Mouse (Mus musculus): ENCODE measurements at regions not wholly inside any gene's neighbourhood (a gene's known extent, or its start where the extent isn't known, plus 50 kb on each side); places are given as distances from the start of the nearest gene placed in this dataset.

- 77% methylated on average over 2 of the region's 2 CpGs for WGBS
- H3K4me3 ChIP-seq (replicated peaks; ENCODE audit: low read length): no peak overlapping the region
- no peaks in the 10 kb centered on the region for H3K9me3 ChIP-seq (ENCODE audit: control insufficient read depth, low read length)
- no peaks in the 10 kb centered on the region for H3K27me3 ChIP-seq (ENCODE audit: control insufficient read depth, insufficient read depth, low read length)
- H3K27ac ChIP-seq: no peak overlapping the region
- DNase-seq (ENCODE audit: low spot score) (no peak), ATAC-seq (ENCODE audit: low FRiP score) (no peak)
- H3K4me2 ChIP-seq (replicated peaks): no peak overlapping the region
- H3K36me3 ChIP-seq (replicated peaks; ENCODE audit: control insufficient read depth, insufficient read depth): no peaks in the 10 kb centered on the region
- H3K9ac ChIP-seq: no peak overlapping the region
- H3K4me1 ChIP-seq (replicated peaks; ENCODE audit: control insufficient read depth, insufficient read depth, low read length): no peaks in the 10 kb centered on the region
These were observed 249.1 kb downstream of the Lmx1a start for GRCm38 (mm10) chr1:167938176-167938575.

- H3K36me3 ChIP-seq (replicated peaks; ENCODE audit: control insufficient read depth, insufficient read depth): no peaks in the 10 kb centered on the region
- H3K27ac ChIP-seq: no peak overlapping the region
- ATAC-seq (ENCODE audit: low FRiP score): no peak
- no peaks in the 10 kb centered on the region for H3K9me3 ChIP-seq (ENCODE audit: control insufficient read depth, low read length)
- no peak overlapping the region for H3K9ac ChIP-seq
- DNase-seq (ENCODE audit: low spot score): peak; percentile 86
- no peak overlapping the region for H3K4me3 ChIP-seq (replicated peaks; ENCODE audit: low read length)
- 0 out of 2 replicates have a peak overlapping the region, but pooled peaks have one; percentile 16 for H3K4me2 ChIP-seq (replicated peaks)
- no peaks in the 10 kb centered on the region for H3K27me3 ChIP-seq (ENCODE audit: control insufficient read depth, insufficient read depth, low read length)
- WGBS: 27% methylated on average over 8 of the region's 8 CpGs
- no peaks in the 10 kb centered on the region for H3K4me1 ChIP-seq (replicated peaks; ENCODE audit: control insufficient read depth, insufficient read depth, low read length)
These were observed 253.0 kb downstream of the Lmx1a start for GRCm38 (mm10) chr1:167942037-167942470.

GRCm38 (mm10) chr1:167943121-167943520 is 254.1 kb downstream of the Lmx1a start:
- H3K36me3 ChIP-seq (replicated peaks; ENCODE audit: control insufficient read depth, insufficient read depth): no peaks in the 10 kb centered on the region
- ATAC-seq (ENCODE audit: low FRiP score) (no peak), DNase-seq (ENCODE audit: low spot score) (no peak)
- H3K27ac ChIP-seq: no peak overlapping the region
- H3K9ac ChIP-seq: no peak overlapping the region
- no peaks in the 10 kb centered on the region for H3K4me1 ChIP-seq (replicated peaks; ENCODE audit: control insufficient read depth, insufficient read depth, low read length)
- no peak overlapping the region for H3K4me3 ChIP-seq (replicated peaks; ENCODE audit: low read length)
- H3K9me3 ChIP-seq (ENCODE audit: control insufficient read depth, low read length): no peaks in the 10 kb centered on the region
- 71% methylated on average over 8 of the region's 8 CpGs for WGBS
- no peak overlapping the region for H3K4me2 ChIP-seq (replicated peaks)
- H3K27me3 ChIP-seq (ENCODE audit: control insufficient read depth, insufficient read depth, low read length): no peaks in the 10 kb centered on the region

DNA sequence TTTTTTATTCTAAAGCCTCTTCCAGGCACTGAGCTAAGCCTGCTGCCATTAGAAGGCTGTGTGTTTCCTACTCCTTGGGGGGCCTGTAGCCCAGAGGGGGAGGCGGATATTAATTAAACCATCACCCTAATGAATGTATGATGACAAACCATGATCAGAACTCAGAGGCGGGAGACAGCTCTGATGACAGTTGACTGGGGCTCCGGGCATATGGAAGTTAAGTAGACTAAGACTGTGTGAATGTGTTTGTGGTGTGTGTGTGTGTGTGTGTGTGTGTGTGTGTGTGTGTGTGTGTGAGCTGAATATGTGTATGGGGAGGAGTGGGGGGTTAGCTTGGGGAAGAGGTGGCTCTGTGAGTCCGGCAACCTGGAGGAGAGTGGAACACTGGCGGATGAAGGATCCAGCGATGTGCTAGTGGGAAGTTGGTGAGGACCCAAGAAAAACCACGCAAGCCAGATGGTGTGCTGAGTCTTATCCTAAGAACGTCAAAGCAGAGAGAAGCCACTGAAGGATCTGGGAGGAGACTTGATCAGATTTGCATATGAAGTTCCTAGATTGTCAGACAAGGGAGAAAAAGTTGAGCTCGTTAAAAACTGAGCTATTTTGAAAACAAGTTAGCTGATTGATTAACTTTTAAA is 256.7 kb downstream of the Lmx1a start:
- DNase-seq (ENCODE audit: low spot score): no peak
- Histone ChIP-seq H3K9ac (no peak overlapping the region), H3K9me3 (ENCODE audit: control insufficient read depth, low read length) (no peaks in the 10 kb centered on the region), H3K4me2 (replicated peaks) (no peak overlapping the region), H3K27ac (no peak overlapping the region), H3K36me3 (replicated peaks; ENCODE audit: control insufficient read depth, insufficient read depth) (no peaks in the 10 kb centered on the region), H3K4me3 (replicated peaks; ENCODE audit: low read length) (no peak overlapping the region), H3K4me1 (replicated peaks; ENCODE audit: control insufficient read depth, insufficient read depth, low read length) (no peaks in the 10 kb centered on the region), H3K27me3 (ENCODE audit: control insufficient read depth, insufficient read depth, low read length) (no peaks in the 10 kb centered on the region)
- ATAC-seq (ENCODE audit: low FRiP score): no peak
- WGBS: 64% methylated on average over 9 of the region's 9 CpGs

DNA sequence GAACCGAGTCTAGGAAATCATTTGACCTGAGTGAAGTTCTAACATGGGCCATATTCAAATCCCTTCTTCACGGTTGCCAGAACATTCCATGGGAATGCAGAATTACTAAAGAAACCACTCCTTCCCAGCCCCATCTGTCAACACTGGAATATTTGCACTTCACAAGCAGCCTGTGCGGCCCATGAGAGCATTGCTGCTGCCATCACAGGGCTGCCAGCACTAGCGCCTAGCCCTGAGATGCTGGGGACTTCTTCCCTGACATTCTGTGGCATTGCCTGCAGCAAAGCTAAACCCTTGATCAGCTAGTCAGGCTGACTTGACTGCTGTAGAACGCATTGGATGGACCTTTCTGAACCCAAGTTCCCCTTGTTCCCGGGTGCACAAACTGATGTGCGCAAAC is 258.8 kb downstream of the Lmx1a start:
- no peak overlapping the region for H3K9ac ChIP-seq
- H3K4me2 ChIP-seq (replicated peaks): no peak overlapping the region
- ATAC-seq (ENCODE audit: low FRiP score) (no peak), DNase-seq (ENCODE audit: low spot score) (no peak)
- no peaks in the 10 kb centered on the region for H3K36me3 ChIP-seq (replicated peaks; ENCODE audit: control insufficient read depth, insufficient read depth)
- H3K27me3 ChIP-seq (ENCODE audit: control insufficient read depth, insufficient read depth, low read length): no peaks in the 10 kb centered on the region
- no peak overlapping the region for H3K4me3 ChIP-seq (replicated peaks; ENCODE audit: low read length)
- WGBS: 75% methylated on average over 7 of the region's 7 CpGs
- no peaks in the 10 kb centered on the region for H3K4me1 ChIP-seq (replicated peaks; ENCODE audit: control insufficient read depth, insufficient read depth, low read length)
- 0 out of 2 replicates have a peak, but pooled peaks cover 7% of the 10 kb centered on the region for H3K9me3 ChIP-seq (ENCODE audit: control insufficient read depth, low read length)
- H3K27ac ChIP-seq: no peak overlapping the region

DNA sequence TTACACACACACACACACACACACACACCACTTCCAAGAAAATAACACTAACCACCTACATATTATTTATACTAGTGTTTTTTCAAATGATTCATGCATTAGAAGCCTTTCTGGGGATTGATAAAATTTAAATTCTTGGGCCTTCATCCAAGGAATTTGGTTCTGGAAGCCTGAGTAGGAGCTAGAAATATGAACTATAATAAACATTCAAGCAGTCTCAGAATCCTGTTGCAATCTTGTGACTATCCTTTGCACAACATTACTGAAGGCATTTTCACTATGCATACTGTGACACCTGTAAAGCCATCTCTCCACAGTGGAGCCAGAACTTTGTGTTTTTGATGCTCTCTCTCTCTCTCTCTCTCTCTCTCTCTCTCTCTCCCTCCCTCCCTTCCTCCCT is 262.7 kb downstream of the Lmx1a start:
- H3K27ac ChIP-seq: no peak overlapping the region
- DNase-seq (ENCODE audit: low spot score) (no peak), ATAC-seq (ENCODE audit: low FRiP score) (no peak)
- H3K36me3 ChIP-seq (replicated peaks; ENCODE audit: control insufficient read depth, insufficient read depth): no peaks in the 10 kb centered on the region
- no peaks in the 10 kb centered on the region for H3K27me3 ChIP-seq (ENCODE audit: control insufficient read depth, insufficient read depth, low read length)
- no peaks in the 10 kb centered on the region for H3K4me1 ChIP-seq (replicated peaks; ENCODE audit: control insufficient read depth, insufficient read depth, low read length)
- H3K9me3 ChIP-seq (ENCODE audit: control insufficient read depth, low read length): 0 out of 2 replicates have a peak, but pooled peaks cover 7% of the 10 kb centered on the region
- H3K4me2 ChIP-seq (replicated peaks): no peak overlapping the region
- no peak overlapping the region for H3K4me3 ChIP-seq (replicated peaks; ENCODE audit: low read length)
- no peak overlapping the region for H3K9ac ChIP-seq

GRCm38 (mm10) chr1:167958531-167958930 is 269.5 kb downstream of the Lmx1a start:
- Histone ChIP-seq H3K4me3 (replicated peaks; ENCODE audit: low read length) (no peak overlapping the region), H3K27me3 (ENCODE audit: control insufficient read depth, insufficient read depth, low read length) (no peaks in the 10 kb centered on the region), H3K27ac (no peak overlapping the region), H3K4me2 (replicated peaks) (no peak overlapping the region), H3K9ac (no peak overlapping the region), H3K4me1 (replicated peaks; ENCODE audit: control insufficient read depth, insufficient read depth, low read length) (0 out of 2 replicates have a peak, but pooled peaks cover 5% of the 10 kb centered on the region), H3K9me3 (ENCODE audit: control insufficient read depth, low read length) (no peaks in the 10 kb centered on the region), H3K36me3 (replicated peaks; ENCODE audit: control insufficient read depth, insufficient read depth) (no peaks in the 10 kb centered on the region)
- no peak for DNase-seq (ENCODE audit: low spot score)
- WGBS: 93% methylated on average over 6 of the region's 6 CpGs
- ATAC-seq (ENCODE audit: low FRiP score): no peak

DNA sequence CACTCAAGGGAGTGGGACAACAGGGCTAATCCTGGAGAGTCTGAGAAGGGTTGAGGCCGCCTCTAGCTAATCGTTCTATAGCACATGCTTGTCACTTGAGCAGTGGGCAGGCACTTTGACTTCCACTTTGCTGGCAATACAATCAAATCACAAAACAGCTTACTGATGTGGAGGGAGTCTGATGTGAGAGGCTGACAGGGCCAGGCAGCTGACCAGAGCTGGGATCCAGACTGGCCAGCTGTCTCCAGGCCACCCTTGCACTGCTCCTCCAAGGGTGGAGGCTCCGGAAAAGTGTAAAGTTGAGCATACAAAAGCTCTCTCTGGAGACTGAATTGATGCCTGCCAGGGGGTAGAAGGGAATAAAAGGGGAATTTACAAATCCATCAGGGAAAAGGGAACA is 280.5 kb downstream of the Lmx1a start:
- H3K9ac ChIP-seq: no peak overlapping the region
- no peaks in the 10 kb centered on the region for H3K36me3 ChIP-seq (replicated peaks; ENCODE audit: control insufficient read depth, insufficient read depth)
- H3K4me2 ChIP-seq (replicated peaks): no peak overlapping the region
- no peaks in the 10 kb centered on the region for H3K4me1 ChIP-seq (replicated peaks; ENCODE audit: control insufficient read depth, insufficient read depth, low read length)
- ATAC-seq (ENCODE audit: low FRiP score) (peak; percentile 34; the same call in 1 of the 2 replicates), DNase-seq (ENCODE audit: low spot score) (no peak)
- WGBS: 33% methylated on average over 3 of the region's 3 CpGs
- no peaks in the 10 kb centered on the region for H3K9me3 ChIP-seq (ENCODE audit: control insufficient read depth, low read length)
- H3K4me3 ChIP-seq (replicated peaks; ENCODE audit: low read length): no peak overlapping the region
- H3K27ac ChIP-seq: no peak overlapping the region
- no peaks in the 10 kb centered on the region for H3K27me3 ChIP-seq (ENCODE audit: control insufficient read depth, insufficient read depth, low read length)

GRCm38 (mm10) chr1:167969985-167970384 is 280.9 kb downstream of the Lmx1a start:
- no peak overlapping the region for H3K9ac ChIP-seq
- no peak overlapping the region for H3K4me2 ChIP-seq (replicated peaks)
- DNase-seq (ENCODE audit: low spot score): no peak
- no peaks in the 10 kb centered on the region for H3K27me3 ChIP-seq (ENCODE audit: control insufficient read depth, insufficient read depth, low read length)
- WGBS: 35% methylated on average over 5 of the region's 5 CpGs
- no peak overlapping the region for H3K27ac ChIP-seq
- H3K9me3 ChIP-seq (ENCODE audit: control insufficient read depth, low read length): no peaks in the 10 kb centered on the region
- ATAC-seq (ENCODE audit: low FRiP score): no peak
- H3K36me3 ChIP-seq (replicated peaks; ENCODE audit: control insufficient read depth, insufficient read depth): no peaks in the 10 kb centered on the region
- no peak overlapping the region for H3K4me3 ChIP-seq (replicated peaks; ENCODE audit: low read length)
- H3K4me1 ChIP-seq (replicated peaks; ENCODE audit: control insufficient read depth, insufficient read depth, low read length): no peaks in the 10 kb centered on the region

DNA sequence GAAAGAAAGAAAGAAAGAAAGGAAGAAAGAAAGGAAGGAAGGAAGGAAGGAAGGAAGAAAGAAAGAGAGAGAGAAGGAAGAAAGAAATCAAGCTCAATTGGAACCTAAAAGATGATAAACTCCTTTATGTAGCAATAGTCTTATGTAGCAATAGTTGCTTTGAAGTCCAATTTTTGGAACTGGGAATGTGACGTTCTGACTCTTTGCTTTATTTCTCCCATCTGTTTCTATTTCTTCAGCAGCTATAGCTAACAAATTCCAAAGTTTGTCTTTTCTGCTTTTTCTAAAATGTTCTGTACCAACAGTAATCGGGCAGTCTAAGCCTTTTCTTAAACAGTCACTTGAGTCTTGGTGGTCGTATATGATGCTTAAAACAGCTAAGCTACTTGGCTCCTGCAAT is 287.7 kb downstream of the Lmx1a start:
- Histone ChIP-seq H3K4me3 (replicated peaks; ENCODE audit: low read length) (no peak overlapping the region), H3K36me3 (replicated peaks; ENCODE audit: control insufficient read depth, insufficient read depth) (no peaks in the 10 kb centered on the region), H3K4me2 (replicated peaks) (no peak overlapping the region), H3K27me3 (ENCODE audit: control insufficient read depth, insufficient read depth, low read length) (no peaks in the 10 kb centered on the region), H3K27ac (no peak overlapping the region), H3K4me1 (replicated peaks; ENCODE audit: control insufficient read depth, insufficient read depth, low read length) (no peaks in the 10 kb centered on the region), H3K9ac (no peak overlapping the region), H3K9me3 (ENCODE audit: control insufficient read depth, low read length) (no peaks in the 10 kb centered on the region)
- ATAC-seq (ENCODE audit: low FRiP score) (no peak), DNase-seq (ENCODE audit: low spot score) (no peak)
- 92% methylated on average over 3 of the region's 3 CpGs for WGBS
